Mouse (Mus musculus) kidney, embryonic 15.5 days (tissue): ENCODE data around the gene Hoxa5. TPM values are rescaled to one million over a fixed set of nuclear protein-coding genes. Genes with fewer than 3 reads are reported as not detected.

Experiments used
- ATAC-seq: fragments of 200-750 bp; cut with Nextera tagmentation; replicated peaks from 2 replicates; pipeline ENCODE4 v1.8.0; 2017; ENCODE audit warnings: moderate TSS enrichment; ENCODE audit not compliant: low FRiP score
- H3K27ac ChIP-seq: fragments of 300-500 bp; sonication (generic); 2 replicates; pipeline ENCODE4 v1.5.1; 2015; ENCODE audit warnings: mild to moderate bottlenecking, inconsistent platforms
- H3K27me3 ChIP-seq: fragments of 300-500 bp; sonication (generic); 2 replicates; pipeline ENCODE4 v1.6.1; 2015; ENCODE audit warnings: inconsistent platforms
- H3K36me3 ChIP-seq: fragments of 300-500 bp; sonication (generic); 2 replicates; pipeline ENCODE4 v1.6.1; 2015; ENCODE audit warnings: inconsistent platforms
- H3K4me1 ChIP-seq: fragments of 300-500 bp; sonication (generic); 2 replicates; pipeline ENCODE4 v1.6.1; 2015; ENCODE audit warnings: inconsistent platforms
- H3K4me2 ChIP-seq: fragments of 300-500 bp; sonication (generic); 2 replicates; pipeline ENCODE4 v1.6.1; 2015; ENCODE audit warnings: moderate library complexity, mild to moderate bottlenecking, inconsistent platforms
- H3K4me3 ChIP-seq: fragments of 300-500 bp; sonication (generic); replicated peaks from 2 replicates; pipeline ENCODE4 v1.5.1; 2015; ENCODE audit warnings: mild to moderate bottlenecking, inconsistent platforms
- H3K9ac ChIP-seq: fragments of 300-500 bp; sonication (generic); 2 replicates; pipeline ENCODE4 v1.6.1; 2015; ENCODE audit warnings: mild to moderate bottlenecking, inconsistent platforms
- H3K9me3 ChIP-seq: fragments of 300-500 bp; sonication (generic); replicated peaks from 2 replicates; pipeline ENCODE4 v1.6.1; 2016; ENCODE audit warnings: inconsistent platforms
- WGBS: fragments of 180-500 bp; shearing (Covaris S2); methylation state at CpG from one replicate; pipeline ENCODE4 v1.1.7; 2015; ENCODE audit warnings: mixed read lengths; 5-methylcytosine and 5-hydroxymethylcytosine counted together
- polyA plus RNA-seq: library from polyadenylated mRNA; unstranded; fragments of >200 nt; fragmentation: Nextera tagmentation; extraction: Ambion mirVana; gene quantifications from 2 replicates; pipeline ENCODE4 v1.2.1, GENCODE M21; 2015

Hoxa5 gene
- polyA plus RNA-seq, 1 experiment from 2014 or later, result 11.5 TPM

- Histone ChIP-seq H3K4me3 (peak within 1 kb of the TSS; percentile 76), H3K9me3 (no peaks in the 10 kb centered on the region), H3K9ac (peak within 1 kb of the TSS; percentile 96), H3K4me1 (peaks cover 32% of the 10 kb centered on the region), H3K27ac (peak within 1 kb of the TSS; percentile 97), H3K4me2 (peak within 1 kb of the TSS; percentile 74), H3K27me3 (peaks cover 7% of the 10 kb centered on the region; the same call in 1 of the 2 replicates), H3K36me3 (no peaks in the 10 kb centered on the region)
- peak; percentile 43 for ATAC-seq
- under 1% methylated on average over 25 of the region's 36 CpGs for WGBS
These were observed 26.3 kb upstream of the Hoxa5 start, which contains the start of gene Hoxa9 for GRCm38 (mm10) chr6:52230516-52231165. Hoxa9 (minus strand) TSS chr6:52231089.

GRCm38 (mm10) chr6:52229558-52230416 lies 25.4 kb upstream of the Hoxa5 start:
- Histone ChIP-seq H3K4me1 (peaks cover 24% of the 10 kb centered on the region), H3K4me3 (peak overlapping the region; percentile 60), H3K36me3 (no peaks in the 10 kb centered on the region), H3K27ac (peak overlapping the region; percentile 94), H3K9me3 (no peaks in the 10 kb centered on the region), H3K4me2 (peak overlapping the region; percentile 74), H3K9ac (peak overlapping the region; percentile 77), H3K27me3 (peaks cover 3% of the 10 kb centered on the region; the same call in 1 of the 2 replicates)
- no peak for ATAC-seq
- WGBS, result under 1% methylated on average over 44 of the region's 44 CpGs

- Histone ChIP-seq H3K36me3 (peaks cover 3% of the 10 kb centered on the region; the same call in 1 of the 2 replicates), H3K27ac (peak overlapping the region; percentile 94), H3K4me2 (peak overlapping the region; percentile 74), H3K4me1 (peaks cover 16% of the 10 kb centered on the region), H3K9ac (peak overlapping the region; percentile 77), H3K4me3 (peak overlapping the region; percentile 60), H3K9me3 (no peaks in the 10 kb centered on the region), H3K27me3 (no peaks in the 10 kb centered on the region)
- under 1% methylated on average over 38 of the region's 38 CpGs for WGBS
- no peak for ATAC-seq
These were observed 24.4 kb upstream of the Hoxa5 start for GRCm38 (mm10) chr6:52228475-52229465.

- 5% methylated on average over 11 of the region's 11 CpGs for WGBS
- peak overlapping the region; percentile 77 for H3K4me3 ChIP-seq
- H3K9ac ChIP-seq, result peak overlapping the region; percentile 94
These were observed 23.3 kb upstream of the Hoxa5 start for GRCm38 (mm10) chr6:52227470-52228222.

GRCm38 (mm10) chr6:52226569-52227257 lies 22.3 kb upstream of the Hoxa5 start:
- Histone ChIP-seq H3K9me3 (no peaks in the 10 kb centered on the region), H3K27me3 (0 out of 2 replicates have a peak, but pooled peaks cover 5% of the 10 kb centered on the region), H3K27ac (peak overlapping the region; percentile 99), H3K36me3 (peaks cover 4% of the 10 kb centered on the region; the same call in 1 of the 2 replicates), H3K4me2 (peak overlapping the region; percentile 92), H3K4me3 (peak overlapping the region; percentile 77), H3K9ac (peak overlapping the region; percentile 94), H3K4me1 (peaks cover 22% of the 10 kb centered on the region)
- WGBS, result 4% methylated on average over 26 of the region's 26 CpGs
- ATAC-seq, result peak; percentile 27

More at GRCm38 (mm10) chr6:52227470-52228222, 23.3 kb upstream of the Hoxa5 start:
- Histone ChIP-seq H3K27ac (peak overlapping the region; percentile 99), H3K4me2 (peak overlapping the region; percentile 92), H3K9me3 (no peaks in the 10 kb centered on the region), H3K4me1 (peaks cover 15% of the 10 kb centered on the region), H3K27me3 (no peaks in the 10 kb centered on the region), H3K36me3 (peaks cover 4% of the 10 kb centered on the region; the same call in 1 of the 2 replicates)
- no peak for ATAC-seq

GRCm38 (mm10) chr6:52225612-52226568 lies 21.5 kb upstream of the Hoxa5 start:
- Histone ChIP-seq H3K4me1 (peaks cover 23% of the 10 kb centered on the region), H3K27ac (peak overlapping the region; percentile 99), H3K27me3 (0 out of 2 replicates have a peak, but pooled peaks cover 6% of the 10 kb centered on the region), H3K36me3 (peaks cover 4% of the 10 kb centered on the region; the same call in 1 of the 2 replicates), H3K4me3 (peak overlapping the region; percentile 77), H3K9me3 (no peaks in the 10 kb centered on the region), H3K9ac (peak overlapping the region; percentile 94), H3K4me2 (peak overlapping the region; percentile 92)
- WGBS, result under 1% methylated on average over 69 of the region's 69 CpGs
- peak; percentile 57 for ATAC-seq

- Histone ChIP-seq H3K4me2 (peak overlapping the region; percentile 92), H3K36me3 (peaks cover 4% of the 10 kb centered on the region; the same call in 1 of the 2 replicates), H3K4me3 (peak overlapping the region; percentile 77), H3K9me3 (no peaks in the 10 kb centered on the region), H3K27ac (peak overlapping the region; percentile 99), H3K4me1 (peaks cover 24% of the 10 kb centered on the region), H3K9ac (peak overlapping the region; percentile 94), H3K27me3 (0 out of 2 replicates have a peak, but pooled peaks cover 6% of the 10 kb centered on the region)
- ATAC-seq, result no peak
- WGBS, result under 1% methylated on average over 36 of the region's 36 CpGs
These were observed 20.7 kb upstream of the Hoxa5 start for GRCm38 (mm10) chr6:52224895-52225611.

- Histone ChIP-seq H3K9ac (peak overlapping the region; percentile 94), H3K4me3 (peak overlapping the region; percentile 77), H3K4me1 (peaks cover 31% of the 10 kb centered on the region), H3K4me2 (peak overlapping the region; percentile 92), H3K36me3 (peaks cover 4% of the 10 kb centered on the region; the same call in 1 of the 2 replicates), H3K27ac (peak overlapping the region; percentile 99), H3K9me3 (no peaks in the 10 kb centered on the region), H3K27me3 (0 out of 2 replicates have a peak, but pooled peaks cover 6% of the 10 kb centered on the region)
- no peak for ATAC-seq
- WGBS, result 2% methylated on average over 24 of the region's 24 CpGs
These were observed 19.8 kb upstream of the Hoxa5 start for GRCm38 (mm10) chr6:52223939-52224760.
